Mouse (Mus musculus) bone marrow, adult 2 months (tissue): ENCODE measurements around the gene Rnf224.

ENCODE experiments used
- CTCF ChIP-seq: fragments of 200-500 bp; IDR thresholded peaks from 2 replicates; pipeline ENCODE4 v1.5.1; 2011; ENCODE audit warnings: low read length, control low read depth; ENCODE audit not compliant: control insufficient read depth, insufficient read depth
- POLR2A ChIP-seq: fragments of 200-500 bp; IDR thresholded peaks from 2 replicates; pipeline ENCODE4 v1.6.1; 2011; ENCODE audit warnings: low read depth, mild to moderate bottlenecking, control low read depth, low read length, borderline replicate concordance; ENCODE audit not compliant: control insufficient read depth

GRCm38 (mm10) chr2:25273010-25273409, 36.4 kb upstream of the Rnf224 start:
- TF ChIP-seq CTCF (no peak), POLR2A (no peak)
